Mouse (Mus musculus): ENCODE data around the gene Msantd2.

DNA sequence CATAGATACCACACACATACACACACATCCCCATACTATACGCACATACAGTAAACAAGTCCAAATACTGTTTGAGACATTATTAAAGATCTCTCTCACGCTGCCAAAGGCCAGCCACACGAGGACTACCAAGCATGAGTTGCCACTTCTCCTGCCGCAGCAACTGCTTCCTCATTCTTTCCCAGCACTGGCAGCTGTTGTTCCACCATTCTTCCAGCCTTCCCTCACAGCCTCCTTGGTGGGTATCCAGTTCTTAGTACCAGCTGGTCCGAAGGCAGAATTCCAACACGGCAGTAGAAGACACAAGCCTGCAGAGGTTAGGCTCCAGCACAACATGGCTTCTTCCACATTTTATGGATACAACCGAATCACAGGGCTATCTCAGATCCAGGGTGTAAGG lies 14.2 kb upstream of the Msantd2 start:
- TF ChIP-seq CTCF (IDR thresholded peaks at IDR 0.05; ENCODE audit: borderline replicate concordance, insufficient read depth, low read depth, low read length) (no peak), POLR2A (IDR thresholded peaks at IDR 0.05; ENCODE audit: borderline replicate concordance, insufficient read depth, low read length) (no peak)

Measured in cerebellum, adult 2 months (tissue).